Mouse (Mus musculus): Measurements from ENCODE around the gene C9orf72. TPM values are rescaled to one million over a fixed set of nuclear protein-coding genes. Genes with fewer than 3 reads are reported as not detected.

The C9orf72 gene
- total and polyA plus RNA-seq, 2 experiments from 2014 or later, result 21.9 to 32.2 TPM

DNA sequence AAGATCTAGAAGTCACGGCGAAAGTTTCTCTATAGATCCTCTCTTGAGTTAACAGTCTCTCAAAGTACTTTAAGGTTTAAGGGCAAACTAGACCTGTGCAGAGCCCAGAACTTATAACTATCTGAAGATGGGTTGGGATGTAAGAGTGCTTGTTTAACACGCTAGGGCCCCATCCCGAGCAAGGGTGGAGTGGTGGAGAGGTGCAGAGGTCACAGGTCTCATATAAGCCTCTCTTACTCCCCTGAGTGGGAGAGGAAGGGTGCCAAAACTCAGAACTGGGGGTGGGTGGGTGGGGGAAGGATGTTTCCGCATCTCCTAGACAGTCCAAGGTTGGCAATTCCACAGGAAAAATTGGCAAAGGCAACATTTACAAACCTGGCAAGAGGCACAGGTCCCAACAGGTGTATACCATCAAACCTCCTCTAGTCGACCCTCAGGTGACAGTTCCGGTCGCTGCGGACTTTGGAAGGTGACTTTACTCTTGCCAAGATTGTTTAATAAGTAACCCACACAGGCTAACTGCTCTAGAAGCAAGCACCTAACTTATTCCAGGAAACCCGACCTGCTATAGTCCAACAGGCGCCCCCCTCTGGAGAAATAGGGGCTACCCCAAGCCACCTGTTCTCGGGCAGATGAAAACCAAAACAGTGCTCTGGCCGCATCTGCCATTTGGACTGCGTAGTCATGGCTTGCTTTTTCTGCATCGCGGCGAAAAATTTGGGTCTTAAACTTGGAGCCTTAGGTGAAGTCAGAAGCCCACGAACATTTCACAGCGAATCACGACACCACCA is 70.6 kb downstream of the C9orf72 start:
- Histone ChIP-seq H3K27me3 (ENCODE audit: control insufficient read depth, insufficient read depth, low read length) (no peaks in the 10 kb centered on the region), H3K9ac (replicated peaks; ENCODE audit: low read depth, low read length) (peak overlapping the region; percentile 58; the same call in 1 of the 2 replicates), H3K36me3 (replicated peaks; ENCODE audit: control insufficient read depth, insufficient read depth, low read length) (no peaks in the 10 kb centered on the region), H3K9me3 (replicated peaks; ENCODE audit: control insufficient read depth, low read length) (no peaks in the 10 kb centered on the region), H3K27ac (ENCODE audit: low read depth) (no peak overlapping the region), H3K4me1 (ENCODE audit: control insufficient read depth, insufficient read depth) (no peaks in the 10 kb centered on the region), H3K4me3 (ENCODE audit: low read depth, low read length) (peak overlapping the region; percentile 77), H3K4me2 (ENCODE audit: low read depth, low read length) (peak overlapping the region; percentile 100)
- DNase-seq (ENCODE audit: low spot score) (peak; percentile 9), ATAC-seq (ENCODE audit: insufficient read depth, low read depth) (no peak)
- TF ChIP-seq CTCF (IDR thresholded peaks at IDR 0.05; ENCODE audit: low read depth) (peak; percentile 20), EP300 (IDR thresholded peaks at IDR 0.05; ENCODE audit: low read depth) (no peak)
- WGBS, result 34% methylated on average over 20 of the region's 20 CpGs

DNA sequence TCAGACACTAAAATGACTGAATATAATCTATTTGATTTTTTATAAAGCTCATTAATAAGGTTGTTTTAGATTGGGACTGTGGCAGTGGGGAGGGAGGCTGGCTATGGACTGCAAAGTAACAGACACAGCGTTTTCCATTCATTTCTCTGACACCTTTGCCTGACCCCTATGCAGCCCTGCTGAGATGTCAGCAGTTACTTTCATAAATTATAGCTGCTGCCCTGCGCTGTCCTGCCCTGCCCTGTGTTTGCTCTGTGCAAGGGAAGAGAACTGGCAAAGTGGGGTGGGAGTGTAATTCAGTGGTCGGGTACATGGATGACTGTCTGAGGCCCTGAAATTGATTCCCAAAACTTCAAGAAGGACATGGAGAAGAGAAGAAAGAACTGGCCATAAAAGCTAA is 71.9 kb downstream of the C9orf72 start:
- no peak overlapping the region for H3K4me2 ChIP-seq (ENCODE audit: low read depth, low read length)
- no peaks in the 10 kb centered on the region for H3K4me1 ChIP-seq (ENCODE audit: control insufficient read depth, insufficient read depth)
- no peaks in the 10 kb centered on the region for H3K27me3 ChIP-seq (ENCODE audit: control insufficient read depth, insufficient read depth, low read length)
- TF ChIP-seq CTCF (IDR thresholded peaks at IDR 0.05; ENCODE audit: low read depth) (no peak), EP300 (IDR thresholded peaks at IDR 0.05; ENCODE audit: low read depth) (no peak)
- DNase-seq (ENCODE audit: low spot score) (no peak), ATAC-seq (ENCODE audit: insufficient read depth, low read depth) (no peak)
- 74% methylated on average over 3 of the region's 3 CpGs for WGBS
- no peak overlapping the region for H3K27ac ChIP-seq (ENCODE audit: low read depth)
- no peak overlapping the region for H3K4me3 ChIP-seq (ENCODE audit: low read depth, low read length)
- no peak overlapping the region for H3K9ac ChIP-seq (replicated peaks; ENCODE audit: low read depth, low read length)
- no peaks in the 10 kb centered on the region for H3K36me3 ChIP-seq (replicated peaks; ENCODE audit: control insufficient read depth, insufficient read depth, low read length)
- no peaks in the 10 kb centered on the region for H3K9me3 ChIP-seq (replicated peaks; ENCODE audit: control insufficient read depth, low read length)

DNA sequence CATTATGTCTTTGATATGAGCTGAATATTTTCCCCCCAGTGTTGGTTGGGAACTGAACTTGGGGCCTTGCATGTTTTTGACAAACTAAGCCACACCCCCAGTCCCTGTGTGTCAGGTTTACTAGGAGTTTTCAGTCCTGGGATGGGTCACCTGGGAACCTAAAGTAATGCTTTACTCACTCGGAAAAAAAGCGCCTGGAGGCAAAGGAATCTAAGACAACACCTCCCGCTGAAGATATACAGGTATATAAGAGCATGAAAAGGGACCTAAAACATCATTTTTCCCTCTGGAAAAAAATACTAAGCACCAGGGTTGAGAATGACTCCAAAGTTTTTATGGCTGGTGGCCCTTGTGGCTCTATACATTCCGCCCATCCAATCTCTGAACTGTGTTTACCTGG is 74.2 kb downstream of the C9orf72 start, which contains the start of gene Ifnk:
TSS of gene Ifnk (plus strand) at position 301 of the 400 bp plus-strand sequence.
- DNase-seq (ENCODE audit: low spot score), result no peak
- no peak for TF ChIP-seq CTCF (IDR thresholded peaks at IDR 0.05; ENCODE audit: low read depth)
- TF ChIP-seq EP300 (IDR thresholded peaks at IDR 0.05; ENCODE audit: low read depth), result no peak
- Histone ChIP-seq H3K9ac (replicated peaks; ENCODE audit: low read depth, low read length) (no peak within 1 kb of the TSS), H3K27ac (ENCODE audit: low read depth) (no peak within 1 kb of the TSS), H3K27me3 (ENCODE audit: control insufficient read depth, insufficient read depth, low read length) (no peaks in the 10 kb centered on the region), H3K4me1 (ENCODE audit: control insufficient read depth, insufficient read depth) (no peaks in the 10 kb centered on the region), H3K4me2 (ENCODE audit: low read depth, low read length) (no peak within 1 kb of the TSS), H3K4me3 (ENCODE audit: low read depth, low read length) (no peak within 1 kb of the TSS), H3K9me3 (replicated peaks; ENCODE audit: control insufficient read depth, low read length) (no peaks in the 10 kb centered on the region), H3K36me3 (replicated peaks; ENCODE audit: control insufficient read depth, insufficient read depth, low read length) (no peaks in the 10 kb centered on the region)
- no peak for ATAC-seq (ENCODE audit: insufficient read depth, low read depth)
- 74% methylated on average over 4 of the region's 4 CpGs for WGBS

DNA sequence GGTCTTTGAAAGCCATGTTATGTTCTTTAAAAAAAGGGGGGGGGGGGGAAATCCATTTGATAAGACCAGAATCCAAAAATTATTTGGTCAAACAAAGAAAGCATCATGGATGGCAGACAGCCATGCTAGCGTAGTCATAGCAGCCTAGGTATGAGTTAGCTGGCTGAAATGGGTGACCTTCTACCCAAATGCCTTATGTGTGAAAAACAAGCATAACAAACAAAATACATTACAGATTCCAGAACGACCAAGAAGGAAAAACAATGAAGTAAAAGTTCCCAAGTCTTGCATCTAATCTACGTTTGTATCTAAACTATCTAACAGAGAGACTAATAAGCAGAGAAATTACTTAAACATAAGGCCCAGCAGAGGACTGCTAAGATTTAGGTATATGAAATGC is 75.3 kb downstream of the C9orf72 start:
- Histone ChIP-seq H3K4me1 (ENCODE audit: control insufficient read depth, insufficient read depth) (no peaks in the 10 kb centered on the region), H3K9me3 (replicated peaks; ENCODE audit: control insufficient read depth, low read length) (no peaks in the 10 kb centered on the region), H3K4me2 (ENCODE audit: low read depth, low read length) (no peak overlapping the region), H3K27ac (ENCODE audit: low read depth) (no peak overlapping the region), H3K4me3 (ENCODE audit: low read depth, low read length) (no peak overlapping the region), H3K36me3 (replicated peaks; ENCODE audit: control insufficient read depth, insufficient read depth, low read length) (no peaks in the 10 kb centered on the region), H3K9ac (replicated peaks; ENCODE audit: low read depth, low read length) (no peak overlapping the region), H3K27me3 (ENCODE audit: control insufficient read depth, insufficient read depth, low read length) (no peaks in the 10 kb centered on the region)
- ATAC-seq (ENCODE audit: insufficient read depth, low read depth) (no peak), DNase-seq (ENCODE audit: low spot score) (no peak)
- TF ChIP-seq EP300 (IDR thresholded peaks at IDR 0.05; ENCODE audit: low read depth) (no peak), CTCF (IDR thresholded peaks at IDR 0.05; ENCODE audit: low read depth) (no peak)
- 75% methylated on average over 3 of the region's 3 CpGs for WGBS

DNA sequence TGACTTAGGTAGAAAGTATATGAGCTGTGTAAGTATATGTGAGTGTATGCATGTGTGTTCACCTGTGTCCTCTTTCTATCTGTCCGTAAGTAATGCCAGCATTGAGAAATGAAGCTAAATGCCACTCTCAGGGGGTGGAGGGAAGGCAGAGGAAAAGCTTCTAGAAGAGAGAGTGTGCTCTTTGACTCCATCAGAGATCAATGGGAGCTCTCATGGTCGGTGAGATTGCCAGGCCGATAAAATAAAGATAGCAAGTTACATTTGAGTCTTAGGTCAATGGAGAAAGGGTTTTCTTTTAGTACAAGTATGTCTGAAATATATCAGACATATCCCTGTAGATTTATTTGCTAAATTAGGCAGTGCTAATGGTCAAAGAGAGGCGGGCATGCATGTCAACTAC is 77.6 kb downstream of the C9orf72 start:
- Histone ChIP-seq H3K4me2 (ENCODE audit: low read depth, low read length) (no peak overlapping the region), H3K27ac (ENCODE audit: low read depth) (no peak overlapping the region), H3K9me3 (replicated peaks; ENCODE audit: control insufficient read depth, low read length) (no peaks in the 10 kb centered on the region), H3K27me3 (ENCODE audit: control insufficient read depth, insufficient read depth, low read length) (no peaks in the 10 kb centered on the region), H3K9ac (replicated peaks; ENCODE audit: low read depth, low read length) (no peak overlapping the region), H3K4me3 (ENCODE audit: low read depth, low read length) (no peak overlapping the region), H3K4me1 (ENCODE audit: control insufficient read depth, insufficient read depth) (no peaks in the 10 kb centered on the region), H3K36me3 (replicated peaks; ENCODE audit: control insufficient read depth, insufficient read depth, low read length) (no peaks in the 10 kb centered on the region)
- 86% methylated on average over 4 of the region's 4 CpGs for WGBS
- TF ChIP-seq EP300 (IDR thresholded peaks at IDR 0.05; ENCODE audit: low read depth), result no peak
- no peak for TF ChIP-seq CTCF (IDR thresholded peaks at IDR 0.05; ENCODE audit: low read depth)
- no peak for ATAC-seq (ENCODE audit: insufficient read depth, low read depth)
- no peak for DNase-seq (ENCODE audit: low spot score)

DNA sequence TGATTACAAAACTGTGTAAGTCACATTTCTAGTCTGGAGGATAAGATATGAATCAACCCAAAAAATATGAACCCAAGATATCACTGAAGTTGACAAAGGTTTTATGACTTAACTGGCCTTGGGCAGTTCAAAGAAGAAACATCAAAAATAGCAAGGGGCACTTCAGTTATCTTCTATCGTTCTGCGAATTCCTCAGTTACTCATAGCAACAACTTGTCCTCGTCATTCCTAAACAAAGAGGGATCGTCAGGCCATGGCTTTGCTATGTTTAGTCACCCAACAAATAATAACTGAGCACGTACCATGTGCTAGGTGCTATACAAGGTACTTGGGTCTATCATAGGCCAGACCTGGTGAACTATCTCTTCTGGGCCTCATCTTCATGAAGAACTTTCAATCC is 79.4 kb downstream of the C9orf72 start:
- no peaks in the 10 kb centered on the region for H3K9me3 ChIP-seq (replicated peaks; ENCODE audit: control insufficient read depth, low read length)
- DNase-seq (ENCODE audit: low spot score) (no peak), ATAC-seq (ENCODE audit: insufficient read depth, low read depth) (no peak)
- 53% methylated on average over 5 of the region's 5 CpGs for WGBS
- no peak overlapping the region for H3K4me2 ChIP-seq (ENCODE audit: low read depth, low read length)
- no peaks in the 10 kb centered on the region for H3K27me3 ChIP-seq (ENCODE audit: control insufficient read depth, insufficient read depth, low read length)
- H3K9ac ChIP-seq (replicated peaks; ENCODE audit: low read depth, low read length), result no peak overlapping the region
- TF ChIP-seq CTCF (IDR thresholded peaks at IDR 0.05; ENCODE audit: low read depth), result no peak
- no peak for TF ChIP-seq EP300 (IDR thresholded peaks at IDR 0.05; ENCODE audit: low read depth)
- H3K27ac ChIP-seq (ENCODE audit: low read depth), result no peak overlapping the region
- H3K4me1 ChIP-seq (ENCODE audit: control insufficient read depth, insufficient read depth), result no peaks in the 10 kb centered on the region
- H3K4me3 ChIP-seq (ENCODE audit: low read depth, low read length), result no peak overlapping the region
- no peaks in the 10 kb centered on the region for H3K36me3 ChIP-seq (replicated peaks; ENCODE audit: control insufficient read depth, insufficient read depth, low read length)

Measured in heart, postnatal 0 days (tissue).